Mouse (Mus musculus) skeletal muscle tissue, adult 2 months (tissue): Measurements from ENCODE around the gene Alg5.
"Not testable (repeated sequence)": the region's sequence is repeated elsewhere in the genome, so short reads cannot be mapped to it uniquely, and the experiment has no call there.

Experiments used
- DNase-seq: peaks from one replicate; pipeline ENCODE4 v3.0.0-alpha.2; 2012; ENCODE audit warnings: low read depth, low spot score

Gene Alg5

DNA sequence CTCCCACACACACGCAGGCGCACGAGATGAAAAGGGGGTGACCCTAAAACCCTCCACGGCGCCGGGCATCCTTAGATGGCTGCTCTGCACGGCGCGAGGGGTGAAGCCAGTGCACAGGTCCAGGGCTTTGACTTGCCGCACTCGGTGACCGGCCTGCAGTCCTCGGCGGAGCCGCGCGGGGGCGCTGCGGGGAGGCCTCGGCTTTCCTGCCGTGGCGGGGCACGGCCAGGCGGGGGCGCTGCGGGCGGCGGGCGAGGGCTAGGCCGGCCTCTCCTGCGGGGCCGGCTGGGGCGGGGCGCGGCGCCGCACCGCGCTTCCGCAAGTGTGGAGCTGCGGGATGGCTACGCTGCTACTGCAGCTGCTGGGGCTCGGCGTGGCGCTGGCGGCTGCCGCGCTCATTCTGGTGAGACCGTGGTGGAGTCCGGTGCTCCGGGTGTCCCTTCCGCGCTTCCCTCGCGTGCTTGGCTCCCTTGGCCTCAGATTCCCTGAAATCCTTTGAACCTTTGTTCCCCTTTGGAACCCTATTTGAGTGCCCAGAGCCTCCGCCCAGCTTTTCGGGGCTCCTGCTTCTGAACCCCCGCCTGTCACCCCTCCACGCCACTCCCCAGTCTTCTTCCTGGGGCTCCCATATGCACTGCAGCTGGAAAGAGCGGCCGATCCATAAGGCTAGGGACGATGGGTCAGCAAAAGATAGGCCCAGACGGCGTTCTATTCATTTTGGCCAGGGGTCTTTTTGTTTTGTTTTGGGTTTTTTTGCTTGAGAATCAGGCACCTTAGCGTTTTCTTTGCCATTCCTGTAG is at the start of gene Alg5, which contains the start of gene Exosc8:
TSS of gene Alg5 (plus strand) at position 293 of the 800 bp plus-strand sequence.
TSS of gene Exosc8 (minus strand) at position 147 of the 800 bp plus-strand sequence.
- peak; percentile 53 for DNase-seq

- DNase-seq, result no peak
Observed at GRCm38 (mm10) chr3:54687245-54687644, 48.1 kb upstream of the Alg5 start.

GRCm38 (mm10) chr3:54689091-54689490 is 46.2 kb upstream of the Alg5 start:
- DNase-seq, result no peak

GRCm38 (mm10) chr3:54692202-54693055 is 42.9 kb upstream of the Alg5 start, which contains the start of gene Supt20:
Gene Supt20 (plus strand): TSS chr3:54692807.
- DNase-seq, result peak; percentile 95

DNA sequence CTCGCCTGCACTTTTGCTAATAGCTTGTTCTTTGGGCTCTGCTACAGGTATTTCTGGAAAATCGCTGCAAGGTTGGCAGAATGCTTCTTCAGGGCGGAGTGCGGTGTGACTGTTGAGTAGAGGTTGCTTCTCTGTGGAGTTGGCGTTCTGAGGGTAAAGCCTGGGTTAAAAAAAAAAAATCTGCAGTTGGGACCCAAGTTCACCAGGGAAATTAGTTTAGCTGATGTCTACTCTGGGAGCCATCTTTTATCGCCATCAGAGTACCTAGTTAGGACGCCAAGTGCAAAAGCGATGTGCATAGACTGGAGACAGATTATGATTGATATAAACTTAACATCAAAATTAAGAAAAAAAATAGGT is 42.3 kb upstream of the Alg5 start:
- no peak for DNase-seq

GRCm38 (mm10) chr3:54699759-54700301 is 35.5 kb upstream of the Alg5 start:
- no peak for DNase-seq

DNA sequence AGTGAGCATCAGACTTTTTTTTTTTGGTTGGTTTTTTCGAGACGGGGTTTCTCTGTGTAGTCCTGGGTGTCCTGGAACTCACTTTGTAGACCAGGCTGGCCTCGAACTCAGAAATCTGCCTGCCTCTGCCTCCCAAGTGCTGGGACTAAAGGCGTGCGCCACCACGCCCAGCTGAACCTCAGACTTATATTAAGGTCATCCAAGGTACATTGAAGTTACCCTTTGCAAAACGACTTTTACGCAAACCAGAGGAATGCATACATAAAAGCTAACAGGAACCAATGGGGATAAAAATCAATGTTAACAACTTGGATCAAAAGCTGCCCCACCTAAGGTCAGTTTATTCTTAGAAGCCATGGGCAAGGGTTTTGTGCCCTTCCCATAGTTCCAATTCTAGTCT is 31.2 kb upstream of the Alg5 start:
- not testable (repeated sequence) for DNase-seq

DNA sequence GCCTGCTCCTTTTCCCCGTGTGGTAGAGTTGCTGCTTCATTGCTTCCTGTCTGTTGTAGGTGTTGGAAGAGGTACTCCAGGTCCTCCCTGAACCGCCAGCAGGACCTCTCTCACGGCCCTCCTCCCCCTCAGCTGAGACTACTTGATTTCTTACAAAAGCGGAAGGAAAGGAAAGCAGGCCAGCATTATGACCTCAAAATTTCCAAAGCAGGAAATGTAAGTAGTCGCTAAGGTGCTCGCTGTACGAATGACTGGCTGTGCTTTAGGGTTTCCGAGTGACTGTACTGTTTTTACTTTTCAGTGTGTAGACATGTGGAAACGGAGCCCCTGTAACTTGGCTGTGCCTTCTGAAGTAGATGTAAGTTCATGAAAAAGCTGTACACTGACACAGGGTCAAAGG is 26.4 kb upstream of the Alg5 start:
- no peak for DNase-seq

DNA sequence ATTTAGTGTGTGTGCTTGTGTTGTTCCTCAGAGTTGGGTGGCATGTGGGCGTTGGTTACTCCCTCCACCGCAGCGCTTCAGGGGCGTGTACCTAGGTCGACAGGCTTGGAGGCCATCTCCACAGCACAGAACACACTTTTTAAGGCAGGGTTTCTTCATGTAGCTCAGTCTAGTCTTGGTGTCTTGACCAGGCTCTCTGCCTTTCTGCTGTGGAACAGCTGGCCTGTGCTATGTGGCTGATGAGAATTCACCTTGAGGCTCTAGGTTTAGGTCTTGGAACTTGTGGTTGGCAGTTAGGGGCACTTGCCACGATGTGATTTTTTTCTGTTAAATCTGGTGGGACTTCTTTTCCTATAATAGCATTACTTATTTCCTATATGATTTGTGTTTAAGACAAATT is 21.1 kb upstream of the Alg5 start, which contains the start of gene Gm21958:
TSS of gene Gm21958 (minus strand) at position 101 of the 400 bp plus-strand sequence.
- DNase-seq, result no peak

GRCm38 (mm10) chr3:54715461-54715860 is 19.9 kb upstream of the Alg5 start:
- no peak for DNase-seq

DNA sequence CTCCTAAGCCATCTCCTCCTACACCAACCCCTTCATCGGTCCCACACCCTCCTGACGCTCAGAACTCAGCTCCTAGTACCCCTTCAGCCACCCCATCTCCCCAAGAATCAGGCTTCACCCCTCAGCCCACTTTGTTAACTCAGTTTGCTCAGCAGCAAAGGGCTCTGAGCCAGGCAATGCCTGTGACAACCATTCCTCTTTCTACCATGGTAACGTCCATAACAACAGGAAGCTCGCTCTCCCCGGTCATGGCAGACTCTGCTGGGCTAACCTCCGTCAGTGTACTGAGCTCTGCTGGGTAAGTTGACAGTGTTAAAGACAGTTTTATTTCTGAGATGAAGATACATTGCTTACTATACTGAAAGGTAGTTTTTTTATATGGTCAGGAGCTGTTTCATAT is 18.0 kb upstream of the Alg5 start:
- no peak for DNase-seq

GRCm38 (mm10) chr3:54718947-54719346 is 16.4 kb upstream of the Alg5 start:
- DNase-seq, result no peak

- DNase-seq, result no peak
Observed at GRCm38 (mm10) chr3:54723741-54724500, 11.4 kb upstream of the Alg5 start.

DNA sequence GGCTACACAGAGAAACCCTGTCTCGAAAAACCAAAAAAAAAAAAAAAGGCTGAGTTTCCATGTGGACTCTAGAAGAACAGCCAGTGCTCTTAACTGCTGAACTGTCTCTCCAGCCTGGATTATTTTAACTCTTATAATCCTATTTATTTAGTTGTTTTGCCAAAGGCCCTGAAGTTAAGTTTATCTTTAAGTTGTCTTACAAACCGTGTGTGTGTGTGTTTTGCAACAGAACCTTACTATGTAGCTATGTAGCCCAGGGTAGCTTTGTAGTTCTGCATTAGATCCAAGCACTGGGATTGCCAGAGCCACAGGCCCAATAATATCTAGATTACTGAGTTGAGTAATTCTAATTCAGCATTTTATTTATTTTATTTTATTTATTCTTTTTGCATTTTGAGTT is 10.0 kb upstream of the Alg5 start:
- no peak for DNase-seq

DNA sequence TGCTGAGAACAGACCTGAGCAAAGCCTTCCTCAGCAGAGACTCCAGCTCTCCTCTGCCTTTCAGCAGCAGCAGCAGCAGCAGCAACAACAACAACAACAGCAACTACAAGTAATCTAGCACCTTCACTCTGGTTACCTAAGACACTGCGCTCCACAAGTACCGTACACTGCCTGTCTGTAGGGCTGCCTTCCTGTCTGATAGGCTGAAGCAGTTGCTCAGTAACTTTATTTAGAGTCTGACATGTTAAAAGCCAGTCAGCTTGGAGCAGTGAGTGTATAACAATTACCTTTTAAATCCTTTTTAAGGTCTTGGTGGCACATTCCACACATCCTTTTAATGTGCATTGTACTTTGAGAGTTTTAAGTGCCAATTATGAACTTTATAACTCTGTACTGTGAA is 7.8 kb upstream of the Alg5 start:
- DNase-seq, result no peak

DNA sequence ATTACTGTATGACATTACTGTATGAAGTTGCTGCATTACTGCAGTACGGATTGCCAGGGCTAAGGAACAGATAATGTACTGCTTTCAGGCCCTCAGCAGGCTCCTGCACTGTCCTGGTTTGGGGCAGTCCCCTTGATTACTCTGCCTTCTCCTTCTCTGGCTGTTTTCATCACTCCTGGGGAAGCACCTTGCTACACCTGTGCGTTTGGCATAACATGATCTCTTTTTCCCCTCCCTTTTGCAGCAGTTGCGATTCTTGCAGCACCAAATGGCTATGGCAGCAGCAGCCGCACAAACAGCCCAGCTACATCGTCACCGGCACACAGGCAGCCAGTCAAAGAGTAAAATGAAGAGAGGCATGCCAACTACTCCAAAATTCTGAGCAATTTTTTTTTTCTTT is 7.2 kb upstream of the Alg5 start:
- no peak for DNase-seq

DNA sequence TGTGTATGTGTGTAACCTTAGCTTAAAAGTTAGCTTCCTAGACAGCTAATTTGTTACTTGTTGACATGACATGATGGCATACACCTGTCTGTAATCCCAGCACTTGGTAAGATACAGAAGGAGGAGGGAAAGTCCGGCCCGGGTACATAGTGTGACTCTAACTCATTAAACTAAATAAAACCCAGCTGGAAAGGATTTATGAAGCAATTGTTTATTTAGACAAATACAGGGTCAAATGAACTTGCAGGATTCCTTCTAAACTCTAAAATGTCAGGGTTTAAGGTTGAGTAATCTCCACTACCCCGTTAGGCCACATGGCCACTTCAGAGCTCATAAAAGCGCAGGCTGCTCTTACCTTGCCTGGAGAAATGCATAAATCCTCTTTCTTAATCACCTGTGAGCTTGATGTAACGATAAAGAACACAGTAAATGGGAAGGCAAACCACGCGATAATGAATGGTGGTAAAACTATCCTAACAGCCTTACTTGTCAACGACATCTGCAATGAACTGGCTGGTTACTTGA is 3.7 kb upstream of the Alg5 start:
- no peak for DNase-seq

DNA sequence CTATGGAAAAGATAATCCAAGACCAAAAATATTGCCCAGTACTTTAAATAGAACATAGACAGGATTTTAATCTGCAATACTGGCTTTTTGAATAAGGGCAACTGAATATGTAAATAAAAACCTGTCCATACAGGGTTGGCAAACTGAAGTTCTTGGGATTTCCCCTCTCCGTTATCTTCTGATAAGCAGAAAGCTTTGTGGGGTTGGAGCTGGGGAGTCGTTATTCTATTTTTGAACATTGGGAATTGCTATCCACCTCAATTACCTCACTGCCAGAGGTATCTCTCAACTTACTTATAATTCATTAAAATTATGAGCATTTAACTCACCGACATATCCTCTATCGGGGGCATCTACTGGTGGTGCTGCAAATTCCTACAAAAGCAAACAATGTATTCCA is 3.0 kb upstream of the Alg5 start:
- no peak for DNase-seq

GRCm38 (mm10) chr3:54734411-54735246 is 710 bp upstream of the Alg5 start:
- DNase-seq, result peak; percentile 86
